Comparison of ENCODE assay signal across 9 mouse cellular contexts in genomic region chr2:152962091-152962793, GRCm38 (mm10). TPM values are rescaled to one million over a fixed set of nuclear protein-coding genes. Genes with fewer than 3 reads are reported as not detected.
DNase-seq lines count a peak whose midpoint lies in the region; ATAC-seq and TF ChIP-seq lines count a peak whose summit lies in the region.
"Had no signal": no experiment of that assay in that cellular context is flagged by ENCODE, and none has a peak within 500 bp of the region (broad histone marks: within the 10 kb centered on the region; RNA-seq: fewer than 3 reads in every experiment).

Gene Ttll9, plus strand, starts transcription at chr2:152962485.

- no peaks in the 10 kb centered on the region for H3K36me3 ChIP-seq in forebrain, embryonic 11.5 days (ENCODE audit: control insufficient read depth, insufficient read depth, low read length)
- H3K36me3 ChIP-seq in heart, embryonic 15.5 days, result no peaks in the 10 kb centered on the region
- H3K36me3 ChIP-seq in liver, adult 2 months (ENCODE audit: control insufficient read depth, insufficient read depth, low read length), result no peaks in the 10 kb centered on the region
- no peaks in the 10 kb centered on the region for H3K36me3 ChIP-seq in stomach, postnatal 0 days (ENCODE audit: control insufficient read depth, insufficient read depth, low read length)
- H3K36me3 ChIP-seq: G1E had no signal

- no peaks in the 10 kb centered on the region for H3K4me1 ChIP-seq in brown adipose tissue, adult 24 weeks (ENCODE audit: control insufficient read depth, insufficient read depth, insufficient read length, low read length)
- no peaks in the 10 kb centered on the region; the same call in 1 of the 2 replicates for H3K4me1 ChIP-seq in forebrain, embryonic 11.5 days (replicated peaks; ENCODE audit: control insufficient read depth, insufficient read depth, low read length)
- peaks cover 8% of the 10 kb centered on the region; the same call in 1 of the 2 replicates for H3K4me1 ChIP-seq in heart, embryonic 15.5 days (replicated peaks)
- H3K4me1 ChIP-seq in liver, adult 2 months (ENCODE audit: control insufficient read depth, insufficient read depth, low read length), result no peaks in the 10 kb centered on the region
- H3K4me1 ChIP-seq in stomach, postnatal 0 days (replicated peaks; ENCODE audit: control insufficient read depth, insufficient read depth), result no peaks in the 10 kb centered on the region

- no peaks in the 10 kb centered on the region for H3K79me2 ChIP-seq in liver, adult 2 months (ENCODE audit: control insufficient read depth, insufficient read depth, low read length)

- peak within 1 kb of the TSS; percentile 61 for H3K4me3 ChIP-seq in brown adipose tissue, adult 24 weeks (ENCODE audit: insufficient read depth, low read depth, low read length)
- H3K4me3 ChIP-seq in forebrain, embryonic 11.5 days (ENCODE audit: low read depth, low read length), result peak within 1 kb of the TSS; percentile 43
- H3K4me3 ChIP-seq in heart, embryonic 15.5 days, result peak within 1 kb of the TSS; percentile 59
- peak within 1 kb of the TSS; percentile 62 for H3K4me3 ChIP-seq in liver, adult 2 months (ENCODE audit: insufficient read depth, low read depth, low read length)
- peak within 1 kb of the TSS; percentile 35 for H3K4me3 ChIP-seq in stomach, postnatal 0 days (ENCODE audit: low read depth, low read length)

- no peak within 1 kb of the TSS for H3K27ac ChIP-seq in brown adipose tissue, adult 24 weeks (replicated peaks; ENCODE audit: low read depth, low read length)
- H3K27ac ChIP-seq in forebrain, embryonic 11.5 days (ENCODE audit: low read depth, low read length), result no peak within 1 kb of the TSS
- no peak within 1 kb of the TSS for H3K27ac ChIP-seq in heart, embryonic 15.5 days
- H3K27ac ChIP-seq in liver, adult 2 months (replicated peaks; ENCODE audit: insufficient read depth, low read depth, low read length), result no peak within 1 kb of the TSS
- H3K27ac ChIP-seq in stomach, postnatal 0 days (replicated peaks), result no peak within 1 kb of the TSS

- H3K4me2 ChIP-seq in forebrain, embryonic 11.5 days (ENCODE audit: low read depth, low read length, severe bottlenecking), result peak within 1 kb of the TSS; percentile 76
- peak within 1 kb of the TSS; percentile 85 for H3K4me2 ChIP-seq in heart, embryonic 15.5 days
- H3K4me2 ChIP-seq in stomach, postnatal 0 days (replicated peaks; ENCODE audit: low read depth), result peak within 1 kb of the TSS; percentile 61

- peak; percentile 65 for DNase-seq in CD4-positive, CD25-positive, alpha-beta regulatory T cell, adult 2 months (ENCODE audit: low read depth, low spot score)
- peak; percentile 86 for DNase-seq in forebrain, embryonic 11.5 days (ENCODE audit: low spot score)
- peak; percentile 84 for DNase-seq in kidney, postnatal 10 days
- peak; percentile 90 for DNase-seq in liver, adult 2 months (ENCODE audit: extremely low read depth, low read depth, low spot score)
- DNase-seq in monocyte, adult 2 months (ENCODE audit: low read depth in 1 of 2, low spot score in 2 of 2), result peak; percentile 20 to 56
- peak; percentile 51 for DNase-seq in stomach, postnatal 0 days (ENCODE audit: low spot score)

- no peaks in the 10 kb centered on the region for H3K9me3 ChIP-seq in forebrain, embryonic 11.5 days (ENCODE audit: control insufficient read depth, low read length)
- no peaks in the 10 kb centered on the region for H3K9me3 ChIP-seq in heart, embryonic 15.5 days (replicated peaks)
- no peaks in the 10 kb centered on the region for H3K9me3 ChIP-seq in stomach, postnatal 0 days (ENCODE audit: control insufficient read depth, low read length)

- no peaks in the 10 kb centered on the region for H3K27me3 ChIP-seq in forebrain, embryonic 11.5 days (ENCODE audit: control insufficient read depth, insufficient read depth, low read length)
- H3K27me3 ChIP-seq in heart, embryonic 15.5 days, result peaks cover 21% of the 10 kb centered on the region
- no peaks in the 10 kb centered on the region for H3K27me3 ChIP-seq in liver, adult 2 months (ENCODE audit: control insufficient read depth, insufficient read depth, low read length)
- no peaks in the 10 kb centered on the region for H3K27me3 ChIP-seq in stomach, postnatal 0 days (ENCODE audit: control insufficient read depth, insufficient read depth, low read length)

- 1% methylated on average over 34 of the region's 34 CpGs for WGBS in forebrain, embryonic 11.5 days
- 4% methylated on average over 34 of the region's 34 CpGs for WGBS in heart, embryonic 15.5 days
- WGBS in liver, adult 2 months, result 4% methylated on average over 34 of the region's 34 CpGs
- under 1% methylated on average over 34 of the region's 34 CpGs for WGBS in stomach, postnatal 0 days

- TF ChIP-seq CTCF in liver, adult 2 months (IDR thresholded peaks at IDR 0.05; ENCODE audit: low read depth, low read length), result no peak
- TF ChIP-seq CTCF in stomach, postnatal 0 days (IDR thresholded peaks at IDR 0.05; ENCODE audit: low read depth), result no peak

- no peak for TF ChIP-seq EP300 in stomach, postnatal 0 days (optimal IDR thresholded peaks at IDR 0.05)

- TF ChIP-seq POLR2A in liver, adult 2 months (IDR thresholded peaks at IDR 0.05; ENCODE audit: extremely low read depth, insufficient read depth, low read length), result no peak

- H3K9ac ChIP-seq in forebrain, embryonic 11.5 days (ENCODE audit: low read length), result peak within 1 kb of the TSS; percentile 52
- peak within 1 kb of the TSS; percentile 46; the same call in 1 of the 2 replicates for H3K9ac ChIP-seq in heart, embryonic 15.5 days
- H3K9ac ChIP-seq in liver, adult 2 months (ENCODE audit: low read depth, low read length), result peak within 1 kb of the TSS; percentile 33; the same call in 1 of the 2 replicates
- peak within 1 kb of the TSS; percentile 35; the same call in 1 of the 2 replicates for H3K9ac ChIP-seq in stomach, postnatal 0 days (ENCODE audit: low read length)

- ATAC-seq in forebrain, embryonic 11.5 days (replicated peaks; ENCODE audit: low FRiP score), result peak; percentile 96
- 0 out of 2 replicates have a peak, but pooled peaks have one; percentile 64 for ATAC-seq in heart, embryonic 15.5 days (replicated peaks; ENCODE audit: insufficient number of reproducible peaks, insufficient read depth, low FRiP score, low read depth)
- peak; percentile 79; the same call in 1 of the 2 replicates for ATAC-seq in stomach, postnatal 0 days (ENCODE audit: low FRiP score, low TSS enrichment)

RNA-seq across cellular contexts. Expression of gene Ttll9, which starts in this region (rescaled TPM):
- not detected in 2 replicates for polyA plus RNA-seq in brown adipose tissue, adult 24 weeks (2012; ENCODE audit: insufficient read depth, insufficient read length, missing spikeins)
- polyA plus RNA-seq in forebrain, embryonic 11.5 days (2014; fragmentation: Nextera tagmentation; extraction: Ambion mirVana), result 1.5 and 1.6 TPM in 2 replicates
- polyA plus RNA-seq in heart, embryonic 15.5 days (2015; fragmentation: Nextera tagmentation; extraction: Ambion mirVana), result 0.26 and 0.63 TPM in 2 replicates
- 0.20 TPM in 1 of 2 replicates, not detected in the other for total RNA-seq in liver, adult 2 months (2014; rRNA removed)
- 0.11 and 0.19 TPM in 2 replicates for polyA plus RNA-seq in liver, adult 2 months (2012; rRNA removed)
- polyA plus RNA-seq in stomach, postnatal 0 days (2015; fragmentation: Nextera tagmentation; extraction: Ambion mirVana), result not detected in 2 replicates
- total RNA-seq: G1E had no signal
- polyA plus RNA-seq: G1E had no signal

Comparison
In these comparisons a context has a peak if more than half of its experiments do, and no peak if none do; other contexts are left out.
1. Peak in ATAC-seq, H3K4me3 ChIP-seq, H3K9ac ChIP-seq and H3K4me2 ChIP-seq in heart, embryonic 15.5 days; RNA of the gene not detected or under 1 TPM.
2. Peak in DNase-seq, H3K4me3 ChIP-seq and H3K9ac ChIP-seq in liver, adult 2 months; RNA of the gene not detected or under 1 TPM.
3. Peak in DNase-seq, ATAC-seq, H3K4me3 ChIP-seq, H3K9ac ChIP-seq and H3K4me2 ChIP-seq in stomach, postnatal 0 days; RNA of the gene not detected or under 1 TPM.
4. DNase-seq: peak in every context shown above with its lines; median percentile 90 in liver, adult 2 months; 86 in forebrain, embryonic 11.5 days; 84 in kidney, postnatal 10 days; 65 in CD4-positive, CD25-positive, alpha-beta regulatory T cell, adult 2 months; 51 in stomach, postnatal 0 days; 38 in monocyte, adult 2 months.